Mouse (Mus musculus) forebrain, embryonic 11.5 days (tissue): ENCODE results near the gene Tmigd3. TPM values are rescaled to one million over a fixed set of nuclear protein-coding genes. Genes with fewer than 3 reads are reported as not detected.

ENCODE experiments used
- ATAC-seq: fragments of 200-750 bp; cut with Nextera tagmentation; replicated peaks from 2 replicates; pipeline ENCODE4 v1.8.0; 2017; ENCODE audit warnings: moderate TSS enrichment; ENCODE audit not compliant: low FRiP score
- DNase-seq: peaks from one replicate; pipeline ENCODE4 v3.0.0-alpha.2; 2017; ENCODE audit warnings: low spot score
- H3K27ac ChIP-seq: fragments of 300-500 bp; sonication (generic); 2 replicates; pipeline ENCODE4 v1.5.1; 2014; ENCODE audit warnings: low read depth, low read length
- H3K27me3 ChIP-seq: fragments of 300-500 bp; sonication (generic); 2 replicates; pipeline ENCODE4 v1.6.1; 2014; ENCODE audit warnings: mild to moderate bottlenecking, low read length, mixed read lengths; ENCODE audit not compliant: control insufficient read depth, insufficient read depth
- H3K36me3 ChIP-seq: fragments of 300-500 bp; sonication (generic); 2 replicates; pipeline ENCODE4 v1.6.1; 2014; ENCODE audit warnings: mild to moderate bottlenecking, low read length, moderate library complexity, mixed read lengths; ENCODE audit not compliant: control insufficient read depth, insufficient read depth
- H3K4me1 ChIP-seq: fragments of 300-500 bp; sonication (generic); replicated peaks from 2 replicates; pipeline ENCODE4 v1.6.1; 2014; ENCODE audit warnings: low read length, mixed read lengths; ENCODE audit not compliant: control insufficient read depth, insufficient read depth
- H3K4me2 ChIP-seq: fragments of 300-500 bp; sonication (generic); 2 replicates; pipeline ENCODE4 v1.6.1; 2014; ENCODE audit warnings: low read depth, mild to moderate bottlenecking, low read length, moderate library complexity, mixed read lengths; ENCODE audit not compliant: severe bottlenecking
- H3K4me3 ChIP-seq: fragments of 300-500 bp; sonication (generic); 2 replicates; pipeline ENCODE4 v1.5.1; 2014; ENCODE audit warnings: low read depth, low read length
- H3K9ac ChIP-seq: fragments of 300-500 bp; sonication (generic); 2 replicates; pipeline ENCODE4 v1.6.1; 2014; ENCODE audit warnings: low read length
- H3K9me3 ChIP-seq: fragments of 300-500 bp; sonication (generic); 2 replicates; pipeline ENCODE4 v1.6.1; 2016; ENCODE audit warnings: low read length, mixed read lengths; ENCODE audit not compliant: control insufficient read depth
- WGBS: fragments of 180-500 bp; shearing (Covaris S2); extraction: QIAGEN DNeasy Blood & Tissue Kit; methylation state at CpG from one replicate; pipeline ENCODE4 v1.1.7; 2014; 5-methylcytosine and 5-hydroxymethylcytosine counted together
- polyA plus RNA-seq: library from polyadenylated mRNA; unstranded; fragments of >200 nt; fragmentation: Nextera tagmentation; extraction: Ambion mirVana; gene quantifications from 2 replicates; pipeline ENCODE4 v1.2.1, GENCODE M21; 2014

Tmigd3 gene
- polyA plus RNA-seq, 1 experiment from 2014 or later: 0.21 TPM

DNA sequence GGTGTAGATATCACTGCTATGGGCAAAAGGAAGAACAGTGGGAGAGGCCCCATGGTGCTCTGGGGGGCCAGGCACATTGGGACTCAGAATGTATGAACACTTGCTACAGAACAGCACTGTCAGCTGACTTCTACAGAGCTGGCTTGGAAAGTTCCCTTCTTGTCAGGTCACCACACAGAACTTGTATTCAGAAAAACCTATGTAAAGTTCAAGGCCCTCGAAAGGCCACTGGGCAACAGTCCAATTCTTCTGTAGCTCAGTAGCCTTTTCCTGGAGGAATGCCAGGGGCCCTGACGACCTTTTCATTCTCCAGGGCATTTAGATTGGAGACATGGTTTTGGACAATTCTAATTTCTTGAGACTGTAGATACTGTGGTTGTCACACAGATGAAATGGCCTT is 2.6 kb upstream of the Tmigd3 start:
- no peak overlapping the region for H3K4me2 ChIP-seq

DNA sequence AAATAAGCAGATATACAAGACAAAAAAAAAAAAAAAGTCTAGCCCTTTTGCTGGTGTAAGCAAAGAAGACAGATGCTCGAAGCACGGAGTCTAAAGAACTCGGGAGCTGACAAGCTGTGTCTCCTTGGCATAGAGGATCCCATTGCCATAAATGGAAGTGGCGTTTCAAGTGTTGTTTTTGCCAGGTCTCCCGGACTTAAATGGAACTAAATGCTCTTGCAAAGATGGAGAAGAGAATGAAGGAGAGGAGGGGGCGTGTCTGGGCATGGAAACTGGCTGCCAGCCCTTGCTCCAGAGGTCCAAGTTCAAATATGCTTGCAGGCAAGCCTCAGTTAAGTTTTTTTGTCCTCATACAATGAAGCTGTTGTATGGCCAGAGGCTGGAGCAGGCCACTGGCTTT is 1.3 kb downstream of the Tmigd3 start:
- 77% methylated on average over 6 of the region's 6 CpGs for WGBS
- no peaks in the 10 kb centered on the region for H3K9me3 ChIP-seq
- H3K27ac ChIP-seq: no peak overlapping the region
- DNase-seq: no peak
- ATAC-seq: no peak
- H3K4me1 ChIP-seq: no peaks in the 10 kb centered on the region
- H3K4me2 ChIP-seq: no peak overlapping the region
- H3K27me3 ChIP-seq: no peaks in the 10 kb centered on the region
- no peaks in the 10 kb centered on the region for H3K36me3 ChIP-seq
- no peak overlapping the region for H3K4me3 ChIP-seq
- no peak overlapping the region for H3K9ac ChIP-seq

More for the DNA sequence above, 2.6 kb upstream of the Tmigd3 start:
- no peaks in the 10 kb centered on the region for H3K27me3 ChIP-seq
- no peak overlapping the region for H3K4me3 ChIP-seq
- DNase-seq: no peak
- no peaks in the 10 kb centered on the region for H3K36me3 ChIP-seq
- no peak overlapping the region for H3K9ac ChIP-seq
- ATAC-seq: no peak
- WGBS: 78% methylated on average over 2 of the region's 2 CpGs
- H3K4me1 ChIP-seq: no peaks in the 10 kb centered on the region
- H3K27ac ChIP-seq: no peak overlapping the region
- H3K9me3 ChIP-seq: no peaks in the 10 kb centered on the region

DNA sequence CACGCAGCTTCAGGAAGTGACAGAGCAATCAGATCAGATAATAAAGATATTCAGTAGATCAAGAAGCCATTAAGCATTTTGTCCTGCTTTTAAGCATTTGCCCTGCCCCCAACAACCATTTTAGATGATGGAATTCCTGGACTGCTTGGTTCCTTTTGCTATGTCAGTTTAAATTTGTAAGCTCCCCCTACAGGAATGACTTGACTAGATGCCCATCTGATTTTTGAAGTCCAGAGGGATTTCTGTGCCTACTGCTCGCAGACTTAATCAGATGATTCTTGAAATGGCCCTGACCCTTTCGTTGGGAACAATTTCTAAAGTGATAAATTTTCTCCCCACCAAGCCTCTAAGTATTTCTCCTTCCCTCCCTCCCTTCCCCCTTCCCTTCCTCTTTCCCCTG is 1.9 kb downstream of the Tmigd3 start:
- H3K4me3 ChIP-seq: no peak overlapping the region
- no peaks in the 10 kb centered on the region for H3K36me3 ChIP-seq
- no peaks in the 10 kb centered on the region for H3K9me3 ChIP-seq
- H3K27ac ChIP-seq: no peak overlapping the region
- 75% methylated on average over 3 of the region's 3 CpGs for WGBS
- DNase-seq (no peak), ATAC-seq (no peak)
- H3K4me1 ChIP-seq: no peaks in the 10 kb centered on the region
- no peaks in the 10 kb centered on the region for H3K27me3 ChIP-seq
- H3K9ac ChIP-seq: no peak overlapping the region
- H3K4me2 ChIP-seq: no peak overlapping the region

DNA sequence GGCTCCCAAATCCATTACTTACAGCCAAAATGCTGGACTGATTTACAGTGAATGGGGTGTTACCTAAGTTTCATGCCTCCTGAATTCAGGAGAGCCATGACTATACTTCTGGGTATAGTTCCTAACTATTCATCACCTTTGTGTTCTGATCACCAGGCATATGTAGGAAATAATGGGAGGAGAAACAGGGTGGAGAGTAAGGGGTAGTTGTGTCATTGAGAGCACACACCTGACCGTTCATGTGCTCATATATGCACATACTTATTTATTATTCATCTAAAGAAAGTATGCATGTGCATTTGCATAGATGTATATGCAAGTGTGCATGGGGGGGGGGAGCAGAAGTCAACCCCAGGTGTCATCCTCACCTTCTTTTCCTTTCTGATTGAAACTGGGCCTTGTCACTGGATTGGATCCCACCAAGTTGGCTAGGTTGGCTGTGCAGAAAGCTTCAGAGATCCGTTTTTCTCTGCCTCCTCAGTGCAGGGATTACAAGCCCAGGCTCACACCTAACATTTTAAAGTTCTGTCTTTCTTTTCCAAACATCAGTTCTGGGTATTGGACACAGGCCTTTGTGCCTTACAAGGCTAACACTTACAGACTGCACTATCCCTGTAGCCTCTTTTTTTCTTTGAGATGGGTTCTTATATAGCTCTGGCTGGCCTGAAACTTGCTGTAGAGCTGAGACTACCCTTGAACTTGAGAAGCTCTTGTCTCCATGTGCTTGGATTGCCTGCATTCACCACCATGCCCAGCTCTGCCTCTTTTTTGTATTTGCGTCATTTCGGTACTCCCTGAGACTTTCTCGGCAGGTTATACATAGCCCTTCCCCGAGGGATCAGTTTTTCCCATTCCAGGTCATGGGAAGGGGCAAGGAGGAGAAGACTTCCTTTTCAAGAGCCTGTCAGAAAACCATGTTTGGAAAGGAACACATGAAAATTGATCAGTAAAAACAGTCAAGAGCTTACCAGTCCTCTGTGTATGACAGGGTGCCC is 3.0 kb downstream of the Tmigd3 start:
- no peak overlapping the region for H3K27ac ChIP-seq
- no peak for DNase-seq
- H3K9ac ChIP-seq: no peak overlapping the region
- no peaks in the 10 kb centered on the region for H3K36me3 ChIP-seq
- H3K4me2 ChIP-seq: no peak overlapping the region
- 78% methylated on average over 6 of the region's 6 CpGs for WGBS
- no peak for ATAC-seq
- H3K27me3 ChIP-seq: no peaks in the 10 kb centered on the region
- no peaks in the 10 kb centered on the region for H3K4me1 ChIP-seq
- no peak overlapping the region for H3K4me3 ChIP-seq
- no peaks in the 10 kb centered on the region for H3K9me3 ChIP-seq

DNA sequence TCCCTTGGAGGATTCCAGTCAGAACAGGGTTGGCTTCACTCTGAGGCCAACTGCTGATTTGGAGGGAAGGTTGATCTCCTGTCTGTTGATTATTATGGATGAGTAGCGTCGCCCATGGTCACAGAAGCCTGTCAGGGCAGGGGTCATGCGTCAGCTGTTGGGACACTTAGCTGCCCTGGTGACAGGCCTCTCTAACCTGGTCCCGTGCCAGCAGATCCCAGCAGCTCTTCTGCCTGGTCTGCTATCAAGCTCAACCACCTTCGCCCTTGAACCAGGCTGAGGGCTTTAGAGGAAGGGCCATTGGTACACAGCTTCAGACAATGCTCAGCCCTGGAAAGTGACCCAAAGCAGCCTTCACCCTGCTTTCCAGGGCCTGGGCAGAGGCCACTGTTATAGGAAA is 5.3 kb downstream of the Tmigd3 start:
- H3K9ac ChIP-seq: no peak overlapping the region
- H3K4me3 ChIP-seq: no peak overlapping the region
- no peak overlapping the region for H3K27ac ChIP-seq
- H3K9me3 ChIP-seq: no peaks in the 10 kb centered on the region
- ATAC-seq (no peak), DNase-seq (no peak)
- WGBS: 89% methylated on average over 5 of the region's 5 CpGs
- H3K4me2 ChIP-seq: no peak overlapping the region
- no peaks in the 10 kb centered on the region for H3K36me3 ChIP-seq
- H3K27me3 ChIP-seq: no peaks in the 10 kb centered on the region
- no peaks in the 10 kb centered on the region for H3K4me1 ChIP-seq

DNA sequence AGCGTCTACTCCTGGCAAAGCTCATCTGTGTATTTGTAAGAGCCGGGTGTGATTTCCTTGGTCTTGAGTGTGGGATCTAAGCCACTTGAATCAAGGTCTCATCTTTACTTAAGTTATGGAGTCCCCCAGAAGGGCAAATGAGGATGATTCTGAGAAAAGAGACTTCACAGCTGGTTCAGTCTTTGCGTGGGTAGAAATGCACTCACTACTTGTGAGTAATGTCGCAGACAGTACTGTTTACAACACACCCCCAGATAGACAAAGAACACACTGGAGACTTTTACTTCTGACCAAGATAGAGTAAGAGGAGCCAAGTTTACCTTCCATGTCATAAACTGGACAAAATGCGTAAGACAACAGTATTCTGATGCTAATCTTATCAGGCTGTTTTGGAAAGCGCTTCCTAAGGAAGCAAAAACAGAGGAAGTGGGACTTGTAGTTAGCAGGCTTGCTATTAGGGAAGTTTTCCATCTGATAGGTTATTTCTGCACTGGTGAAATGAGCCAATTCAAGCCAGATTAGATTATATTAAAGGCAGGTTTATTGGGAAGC is 6.6 kb downstream of the Tmigd3 start:
- no peak overlapping the region for H3K9ac ChIP-seq
- no peaks in the 10 kb centered on the region for H3K36me3 ChIP-seq
- ATAC-seq (no peak), DNase-seq (no peak)
- no peaks in the 10 kb centered on the region for H3K4me1 ChIP-seq
- no peak overlapping the region for H3K27ac ChIP-seq
- no peaks in the 10 kb centered on the region for H3K27me3 ChIP-seq
- WGBS: 91% methylated on average over 6 of the region's 6 CpGs
- H3K9me3 ChIP-seq: no peaks in the 10 kb centered on the region
- no peak overlapping the region for H3K4me2 ChIP-seq
- H3K4me3 ChIP-seq: no peak overlapping the region

DNA sequence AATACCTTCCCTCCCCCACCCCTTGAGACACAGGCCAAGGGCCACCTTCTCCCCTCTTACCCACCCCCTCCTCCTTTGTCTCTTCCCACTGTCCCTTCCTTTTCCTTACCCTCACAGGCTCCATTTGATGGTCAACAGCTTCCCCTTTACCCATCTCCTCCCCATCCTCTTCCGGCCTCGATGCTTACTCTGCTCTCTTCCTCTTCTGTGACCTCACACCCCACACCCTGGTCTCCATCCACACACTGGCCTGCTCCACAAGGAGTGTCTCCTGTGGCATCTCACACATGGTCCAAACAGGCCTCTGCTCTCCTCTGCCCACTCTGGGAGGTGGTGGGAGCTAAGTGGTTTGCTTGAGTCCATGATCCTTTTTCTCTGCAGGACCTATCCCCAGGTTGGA is 7.2 kb downstream of the Tmigd3 start:
- no peaks in the 10 kb centered on the region for H3K36me3 ChIP-seq
- WGBS: 96% methylated on average over 2 of the region's 2 CpGs
- DNase-seq (no peak), ATAC-seq (no peak)
- no peaks in the 10 kb centered on the region for H3K4me1 ChIP-seq
- H3K4me3 ChIP-seq: no peak overlapping the region
- H3K9ac ChIP-seq: no peak overlapping the region
- H3K9me3 ChIP-seq: no peaks in the 10 kb centered on the region
- H3K27ac ChIP-seq: no peak overlapping the region
- H3K27me3 ChIP-seq: no peaks in the 10 kb centered on the region
- no peak overlapping the region for H3K4me2 ChIP-seq

DNA sequence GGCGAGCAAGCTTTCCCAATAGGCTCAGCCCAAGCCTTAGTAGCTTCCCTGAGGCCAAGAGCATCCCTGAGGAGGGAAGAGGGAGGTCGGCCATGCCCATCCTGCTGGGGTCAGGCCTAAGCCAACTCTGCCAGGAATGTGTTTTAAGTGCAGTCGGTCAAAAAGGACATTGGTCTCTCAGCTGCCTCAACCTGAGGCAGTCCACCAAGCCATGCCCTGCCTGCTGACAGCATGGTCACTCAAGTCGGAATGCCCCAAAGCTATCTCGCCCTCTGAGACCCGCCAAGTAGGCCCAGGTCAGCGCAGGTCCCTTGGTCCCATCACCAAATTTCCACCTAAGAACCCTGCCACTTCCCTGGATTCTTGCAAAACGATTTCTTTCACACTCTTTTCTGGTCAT is 8.0 kb downstream of the Tmigd3 start:
- Histone ChIP-seq H3K9ac (no peak overlapping the region), H3K27ac (no peak overlapping the region), H3K4me3 (no peak overlapping the region), H3K4me1 (no peaks in the 10 kb centered on the region), H3K36me3 (no peaks in the 10 kb centered on the region), H3K4me2 (no peak overlapping the region), H3K9me3 (no peaks in the 10 kb centered on the region), H3K27me3 (no peaks in the 10 kb centered on the region)
- ATAC-seq (no peak), DNase-seq (no peak)
- 84% methylated on average over 8 of the region's 8 CpGs for WGBS

DNA sequence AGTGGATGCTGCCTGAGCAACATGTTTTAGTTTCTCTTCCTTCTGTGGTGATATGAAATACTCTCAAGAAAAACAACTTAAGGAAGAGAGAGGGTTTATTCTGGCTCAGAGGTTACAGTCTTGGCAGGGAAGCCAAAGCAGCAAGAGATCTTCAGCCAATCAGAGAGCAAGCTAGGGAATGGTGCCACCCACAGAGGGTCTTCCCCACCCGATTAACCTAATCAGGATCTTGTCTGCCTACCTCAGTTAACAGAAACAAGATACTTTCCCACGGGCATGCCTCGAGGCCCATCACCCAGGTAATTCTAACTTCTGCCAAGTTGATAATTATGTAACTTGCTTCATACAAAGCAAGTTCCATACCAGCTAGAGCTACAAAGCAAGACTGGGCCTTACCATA is 9.7 kb downstream of the Tmigd3 start:
- Histone ChIP-seq H3K9ac (no peak overlapping the region), H3K27ac (no peak overlapping the region), H3K36me3 (no peaks in the 10 kb centered on the region), H3K4me2 (no peak overlapping the region), H3K4me3 (no peak overlapping the region), H3K9me3 (no peaks in the 10 kb centered on the region), H3K4me1 (no peaks in the 10 kb centered on the region), H3K27me3 (no peaks in the 10 kb centered on the region)
- DNase-seq (no peak), ATAC-seq (no peak)
- WGBS: 72% methylated on average over 3 of the region's 3 CpGs
